Mouse (Mus musculus) liver, embryonic 11.5 days (tissue): ENCODE results near the gene Rin3. TPM values are rescaled to one million over a fixed set of nuclear protein-coding genes. Genes with fewer than 3 reads are reported as not detected.
"Not testable (repeated sequence)": the region's sequence is repeated elsewhere in the genome, so short reads cannot be mapped to it uniquely, and the experiment has no call there.

ENCODE experiments used
- ATAC-seq: fragments of 200-750 bp; cut with Nextera tagmentation; replicated peaks from 2 replicates; pipeline ENCODE4 v1.8.0; 2017; ENCODE audit warnings: moderate number of reproducible peaks, mild to moderate bottlenecking, moderate TSS enrichment, moderate library complexity; ENCODE audit not compliant: low FRiP score
- DNase-seq: peaks from one replicate; pipeline ENCODE4 v3.0.0-alpha.2; 2017; ENCODE audit warnings: low spot score
- H3K27ac ChIP-seq: fragments of 300-500 bp; sonication (generic); 2 replicates; pipeline ENCODE4 v1.5.1; 2014; ENCODE audit warnings: mild to moderate bottlenecking, low read depth, low read length, control low read depth
- H3K27me3 ChIP-seq: fragments of 300-500 bp; sonication (generic); replicated peaks from 2 replicates; pipeline ENCODE4 v1.6.1; 2014; ENCODE audit warnings: low read length, mixed read lengths; ENCODE audit not compliant: control insufficient read depth, insufficient read depth
- H3K36me3 ChIP-seq: fragments of 300-500 bp; sonication (generic); 2 replicates; pipeline ENCODE4 v1.6.1; 2014; ENCODE audit warnings: mild to moderate bottlenecking, low read length, moderate library complexity, mixed read lengths; ENCODE audit not compliant: control insufficient read depth, insufficient read depth
- H3K4me1 ChIP-seq: fragments of 300-500 bp; sonication (generic); replicated peaks from 2 replicates; pipeline ENCODE4 v1.6.1; 2014; ENCODE audit warnings: low read length, mixed read lengths; ENCODE audit not compliant: control insufficient read depth, insufficient read depth
- H3K4me2 ChIP-seq: fragments of 300-500 bp; sonication (generic); 2 replicates; pipeline ENCODE4 v1.6.1; 2014; ENCODE audit warnings: mild to moderate bottlenecking, control low read depth, moderate library complexity
- H3K4me3 ChIP-seq: fragments of 300-500 bp; sonication (generic); 2 replicates; pipeline ENCODE4 v1.5.1; 2014; ENCODE audit warnings: low read depth, low read length, control low read depth
- H3K9ac ChIP-seq: fragments of 300-500 bp; sonication (generic); 2 replicates; pipeline ENCODE4 v1.6.1; 2014; ENCODE audit warnings: low read depth, low read length, control low read depth
- H3K9me3 ChIP-seq: fragments of 300-500 bp; sonication (generic); 2 replicates; pipeline ENCODE4 v1.6.1; 2016; ENCODE audit warnings: low read length, inconsistent platforms, mixed read lengths; ENCODE audit not compliant: control insufficient read depth
- WGBS: fragments of 180-500 bp; shearing (Covaris S2); extraction: QIAGEN DNeasy Blood & Tissue Kit; methylation state at CpG from one replicate; pipeline ENCODE4 v1.1.7; 2014; 5-methylcytosine and 5-hydroxymethylcytosine counted together
- polyA plus RNA-seq: library from polyadenylated mRNA; unstranded; fragments of >200 nt; fragmentation: Nextera tagmentation; extraction: Ambion mirVana; gene quantifications from 2 replicates; pipeline ENCODE4 v1.2.1, GENCODE M21; 2014

The Rin3 gene
- polyA plus RNA-seq, 1 experiment from 2014 or later: 12.9 TPM

DNA sequence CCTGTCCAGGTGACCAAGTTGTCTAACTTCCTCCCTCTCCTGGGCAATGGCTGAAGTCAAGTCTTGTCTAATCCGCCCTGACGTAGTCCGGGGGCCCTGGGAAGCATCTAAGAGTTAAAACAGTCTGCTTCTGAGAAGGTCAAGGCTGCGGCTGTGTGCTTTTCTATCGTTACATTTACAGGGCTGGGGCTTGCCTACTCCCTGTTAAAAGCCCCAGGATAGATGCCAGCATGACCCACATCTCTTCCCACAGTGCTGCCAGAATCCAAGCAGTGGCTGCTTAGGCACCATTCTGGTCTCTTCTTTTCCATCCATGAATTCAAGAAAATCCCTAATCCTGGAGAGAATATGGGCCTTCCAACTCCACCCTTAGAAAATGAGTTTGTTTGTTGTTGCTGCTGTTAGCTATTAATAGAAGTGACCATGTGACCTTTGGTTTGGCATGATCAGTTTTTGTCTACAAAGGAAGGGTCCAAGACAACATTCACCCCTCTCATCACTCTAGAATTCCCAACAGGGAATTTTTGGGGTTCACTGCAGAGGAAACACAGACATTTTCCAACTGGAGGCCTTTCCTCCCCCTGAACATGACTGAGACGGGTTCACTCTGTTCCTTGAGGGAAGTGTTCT lies 12.0 kb upstream of the Rin3 start:
- WGBS: 58% methylated on average over 6 of the region's 6 CpGs
- no peaks in the 10 kb centered on the region for H3K4me1 ChIP-seq

DNA sequence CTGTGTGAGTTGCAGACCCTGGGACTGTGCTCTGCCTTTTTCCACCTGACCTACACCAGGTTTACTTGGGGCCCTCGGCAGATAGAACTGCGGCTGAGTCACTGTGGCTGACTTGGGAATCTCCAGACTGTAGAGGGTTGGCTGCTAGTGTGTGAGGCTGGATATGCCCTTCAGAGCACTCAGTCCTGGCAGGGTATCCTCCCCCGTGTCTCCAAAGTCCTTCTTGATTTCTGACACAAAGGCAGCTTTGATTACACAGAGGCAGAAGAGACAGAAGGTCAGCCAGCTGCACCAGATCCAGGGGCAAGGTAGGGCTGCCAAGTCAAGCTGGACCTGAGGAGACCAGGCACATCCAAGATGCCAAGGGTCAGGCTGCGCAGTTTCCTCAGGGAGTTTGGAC lies 11.4 kb upstream of the Rin3 start:
- H3K9me3 ChIP-seq: no peaks in the 10 kb centered on the region
- H3K27ac ChIP-seq: no peak overlapping the region
- 68% methylated on average over 4 of the region's 4 CpGs for WGBS
- H3K4me1 ChIP-seq: no peaks in the 10 kb centered on the region
- H3K4me3 ChIP-seq: no peak overlapping the region
- H3K36me3 ChIP-seq: no peaks in the 10 kb centered on the region
- ATAC-seq: no peak
- H3K9ac ChIP-seq: no peak overlapping the region
- no peak for DNase-seq
- H3K27me3 ChIP-seq: no peaks in the 10 kb centered on the region
- H3K4me2 ChIP-seq: no peak overlapping the region

More for the DNA sequence above, 12.0 kb upstream of the Rin3 start:
- Histone ChIP-seq H3K4me3 (no peak overlapping the region), H3K9ac (no peak overlapping the region), H3K27me3 (no peaks in the 10 kb centered on the region), H3K9me3 (no peaks in the 10 kb centered on the region), H3K27ac (no peak overlapping the region), H3K4me2 (no peak overlapping the region), H3K36me3 (no peaks in the 10 kb centered on the region)
- DNase-seq (no peak), ATAC-seq (no peak)

DNA sequence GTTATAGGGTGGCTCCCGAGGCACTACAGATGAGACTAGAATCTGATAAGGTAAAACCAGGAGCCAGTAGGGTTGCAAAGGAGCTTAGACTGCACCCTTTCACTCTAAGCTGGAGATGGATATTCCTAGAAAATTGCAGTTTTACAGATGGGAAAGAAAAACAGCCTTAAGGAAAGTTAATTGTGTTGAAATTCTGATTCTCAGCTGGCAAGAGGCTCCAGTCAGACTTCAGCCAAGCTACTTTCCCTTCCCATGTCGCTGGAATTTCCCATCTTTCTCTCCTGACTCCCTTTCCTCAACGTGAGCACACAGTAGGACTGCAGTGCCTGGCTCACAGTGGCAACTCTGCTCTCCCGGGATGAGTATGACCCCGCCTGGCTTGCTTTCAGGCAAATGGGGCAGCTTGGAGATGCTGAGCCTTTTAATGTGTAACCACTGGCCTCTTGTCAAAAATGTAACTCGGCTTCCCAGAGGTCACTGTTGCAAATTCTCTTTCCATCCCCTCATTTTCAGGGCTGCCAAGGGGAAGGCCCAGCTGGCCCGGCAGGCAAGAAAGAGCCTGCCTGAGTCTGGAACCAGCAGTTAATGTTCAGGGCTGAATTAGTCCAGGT lies 6.9 kb upstream of the Rin3 start:
- no peaks in the 10 kb centered on the region for H3K36me3 ChIP-seq
- ATAC-seq (no peak), DNase-seq (no peak)
- H3K27me3 ChIP-seq: no peaks in the 10 kb centered on the region
- no peak overlapping the region for H3K4me3 ChIP-seq
- H3K9me3 ChIP-seq: peaks cover 3% of the 10 kb centered on the region; the same call in 1 of the 2 replicates
- no peak overlapping the region for H3K9ac ChIP-seq
- H3K27ac ChIP-seq: no peak overlapping the region
- WGBS: 55% methylated on average over 7 of the region's 7 CpGs
- no peak overlapping the region for H3K4me2 ChIP-seq
- H3K4me1 ChIP-seq: no peaks in the 10 kb centered on the region

DNA sequence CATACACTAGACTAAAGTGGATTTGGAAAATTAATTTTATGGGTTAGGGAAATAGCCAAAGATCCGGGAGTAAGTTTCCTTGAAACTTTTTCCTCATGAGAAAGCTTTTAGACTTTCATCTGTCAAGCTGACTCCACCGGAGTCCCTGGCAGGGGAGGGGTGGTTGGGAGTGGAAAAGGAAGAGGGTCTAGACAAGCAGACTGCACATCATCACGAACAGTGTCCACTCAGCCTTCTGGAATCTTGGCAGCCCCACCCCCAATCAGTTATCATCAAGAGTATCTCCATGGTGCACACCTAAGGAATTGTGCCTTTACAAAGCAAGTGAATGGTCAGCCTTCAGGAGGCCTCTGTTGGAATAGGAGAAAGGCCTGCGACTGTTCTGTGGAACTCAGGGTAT lies 2.6 kb upstream of the Rin3 start:
- H3K9ac ChIP-seq, H3K4me2 ChIP-seq, H3K4me3 ChIP-seq, DNase-seq, H3K36me3 ChIP-seq, H3K27ac ChIP-seq, H3K27me3 ChIP-seq, H3K9me3 ChIP-seq, ATAC-seq: not testable (repeated sequence)
- peaks cover 11% of the 10 kb centered on the region for H3K4me1 ChIP-seq
- 56% methylated on average over 4 of the region's 4 CpGs for whole genome bisulfite sequencing

DNA sequence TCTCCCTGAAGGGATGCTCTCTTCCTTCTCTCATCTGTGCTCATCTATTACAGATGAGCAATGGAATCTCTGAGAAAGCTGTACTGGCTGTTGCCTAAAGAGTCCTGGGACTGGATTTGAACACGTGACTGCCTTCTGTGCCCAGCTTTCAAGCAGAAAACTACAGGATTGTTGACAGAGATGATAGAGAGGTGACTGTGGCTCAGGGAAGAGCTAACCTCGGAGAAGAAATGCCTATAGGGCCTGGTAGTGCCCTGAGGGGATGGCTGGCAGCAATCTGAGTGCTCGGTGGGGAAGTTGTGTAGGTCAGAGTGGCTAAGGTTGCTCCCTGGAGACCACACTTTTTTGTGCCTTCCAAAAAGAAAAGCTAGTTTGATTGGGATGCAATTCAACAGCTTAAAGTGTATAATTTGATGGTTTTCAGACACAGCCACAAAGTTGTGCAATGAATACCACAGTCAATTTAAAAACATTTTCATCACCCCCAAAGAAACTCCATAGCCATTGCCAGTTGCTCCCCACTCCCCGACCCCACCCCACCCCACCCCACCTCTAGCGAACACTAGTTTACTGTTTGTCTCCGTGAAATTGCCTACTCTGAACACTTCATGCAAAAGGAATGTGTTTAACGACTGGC lies 1.9 kb upstream of the Rin3 start:
- H3K9ac ChIP-seq: no peak overlapping the region
- ATAC-seq (no peak), DNase-seq (no peak)
- peaks cover 3% of the 10 kb centered on the region; the same call in 1 of the 2 replicates for H3K9me3 ChIP-seq
- H3K27me3 ChIP-seq: no peaks in the 10 kb centered on the region
- no peak overlapping the region for H3K27ac ChIP-seq
- 69% methylated on average over 7 of the region's 7 CpGs for WGBS
- peaks cover 17% of the 10 kb centered on the region for H3K4me1 ChIP-seq
- H3K4me2 ChIP-seq: no peak overlapping the region
- H3K4me3 ChIP-seq: no peak overlapping the region
- no peaks in the 10 kb centered on the region for H3K36me3 ChIP-seq

DNA sequence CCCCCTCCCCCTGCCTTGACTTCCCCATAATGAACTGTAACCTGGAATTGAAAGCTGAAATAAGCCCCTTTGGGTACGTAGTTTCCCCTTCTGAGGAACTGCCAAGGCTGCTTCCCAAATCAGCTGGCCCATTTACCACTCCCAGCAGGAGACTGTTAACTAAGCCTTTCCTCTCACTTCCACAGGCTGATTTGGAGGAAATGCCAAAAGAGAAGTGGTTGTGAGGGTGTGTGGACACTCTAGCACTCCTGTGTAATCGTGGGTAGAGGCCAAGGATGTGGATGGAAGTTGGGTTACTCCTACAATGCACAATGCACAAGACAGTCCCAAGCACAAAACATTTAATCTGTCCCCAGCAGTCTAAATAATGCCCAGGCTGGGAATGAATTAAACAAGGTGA lies 722 bp upstream of the Rin3 start:
- Histone ChIP-seq H3K4me2 (peak overlapping the region; percentile 93), H3K36me3 (no peaks in the 10 kb centered on the region), H3K27me3 (no peaks in the 10 kb centered on the region), H3K9me3 (peaks cover 3% of the 10 kb centered on the region; the same call in 1 of the 2 replicates), H3K9ac (peak overlapping the region; percentile 73; the same call in 1 of the 2 replicates), H3K4me1 (peaks cover 26% of the 10 kb centered on the region), H3K27ac (no peak overlapping the region), H3K4me3 (peak overlapping the region; percentile 65; the same call in 1 of the 2 replicates)
- 54% methylated on average over 2 of the region's 2 CpGs for WGBS
- no peak for ATAC-seq
- DNase-seq: no peak

DNA sequence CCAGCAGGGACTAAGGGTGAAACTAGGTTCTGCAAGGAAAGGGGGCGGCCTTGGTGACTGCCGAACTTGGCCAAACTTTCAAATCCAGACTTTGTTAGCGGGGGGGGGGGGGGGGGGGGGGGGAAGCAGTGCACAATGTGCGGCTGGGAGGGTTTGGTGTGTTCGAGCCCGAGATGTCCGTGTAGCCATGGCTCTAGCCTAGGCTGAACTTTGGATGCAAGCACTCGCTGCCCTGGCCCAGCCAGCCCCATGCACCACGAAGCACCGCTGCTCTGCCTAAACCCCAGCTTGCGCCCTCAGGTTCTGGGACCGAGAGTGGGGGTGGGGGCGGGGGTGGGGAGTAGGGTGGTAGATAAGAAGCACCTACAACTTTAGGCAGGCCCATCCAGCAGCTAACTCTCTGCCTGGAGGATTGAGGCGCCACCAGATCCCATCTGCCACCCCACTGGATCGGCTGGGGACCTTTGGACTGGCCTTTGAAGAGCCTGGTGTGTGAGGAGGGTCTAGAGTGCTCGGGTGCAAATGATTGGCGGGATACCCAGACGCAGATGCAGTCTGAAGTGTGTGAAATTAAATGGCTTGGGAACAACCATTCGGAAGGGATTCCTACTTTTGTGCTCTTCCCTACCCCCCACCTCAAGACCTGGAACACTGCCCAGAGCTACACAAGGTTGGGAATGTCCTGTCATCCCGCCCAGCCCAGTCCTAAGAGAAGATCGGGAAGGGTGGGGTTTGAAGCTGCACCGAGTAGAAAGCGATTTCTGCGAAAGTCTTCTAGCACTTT lies 827 bp downstream of the Rin3 start:
- Histone ChIP-seq H3K27me3 (no peaks in the 10 kb centered on the region), H3K27ac (peak overlapping the region; percentile 62), H3K4me1 (peaks cover 37% of the 10 kb centered on the region), H3K36me3 (no peaks in the 10 kb centered on the region), H3K9ac (peak overlapping the region; percentile 73), H3K4me2 (peak overlapping the region; percentile 93), H3K9me3 (peaks cover under 1% of the 10 kb centered on the region; the same call in 1 of the 2 replicates), H3K4me3 (peak overlapping the region; percentile 65)
- ATAC-seq: peak; percentile 66
- DNase-seq: peak; percentile 62
- WGBS: 4% methylated on average over 22 of the region's 24 CpGs

DNA sequence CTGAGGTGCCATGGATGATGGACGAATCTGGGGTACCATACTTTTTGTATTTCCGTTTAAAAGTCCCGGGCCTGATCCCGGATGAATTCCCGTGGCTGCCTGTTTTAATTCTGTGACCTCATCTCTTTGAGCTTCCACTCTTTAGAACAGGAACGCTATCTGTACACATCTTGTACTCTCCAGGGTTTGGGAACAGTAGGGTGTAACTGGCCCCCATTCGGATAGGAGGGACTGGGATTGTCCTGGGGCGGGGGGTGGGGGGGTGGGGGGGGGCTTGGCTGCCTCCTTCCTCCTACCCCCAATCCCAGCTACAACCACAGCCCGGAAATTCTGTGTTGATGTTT lies 1.4 kb downstream of the Rin3 start:
- Histone ChIP-seq H3K4me1 (peaks cover 41% of the 10 kb centered on the region), H3K4me3 (peak overlapping the region; percentile 65), H3K9ac (peak overlapping the region; percentile 73; the same call in 1 of the 2 replicates), H3K4me2 (peak overlapping the region; percentile 93), H3K9me3 (no peaks in the 10 kb centered on the region), H3K36me3 (no peaks in the 10 kb centered on the region), H3K27me3 (no peaks in the 10 kb centered on the region), H3K27ac (0 out of 2 replicates have a peak overlapping the region, but pooled peaks have one; percentile 62)
- ATAC-seq (no peak), DNase-seq (no peak)
- 13% methylated on average over 9 of the region's 9 CpGs for WGBS
